Mouse (Mus musculus) adrenal gland, postnatal 14 days (tissue): ENCODE measurements around the gene Zbtb39. TPM values are rescaled to one million over a fixed set of nuclear protein-coding genes. Genes with fewer than 3 reads are reported as not detected.

Source experiments
- total RNA-seq: library from RNA; stranded (reverse); gene quantifications from 2 replicates; pipeline ENCODE4 v1.2.3, GENCODE M21; 2021

The Zbtb39 gene
- total RNA-seq, 1 experiment from 2014 or later: 11.6 TPM

Other genes starting within 250 kb of the Zbtb39 start
- gene Stac3, start 237.9 kb upstream of the Zbtb39 start, total RNA-seq: 1.7 and 2.7 TPM in 2 replicates
- gene Ndufa4l2, start 224.6 kb upstream of the Zbtb39 start, total RNA-seq: 53.5 and 55.7 TPM in 2 replicates
- gene Shmt2, start 217.1 kb upstream of the Zbtb39 start, total RNA-seq: 50.9 and 57.3 TPM in 2 replicates
- gene Nxph4, start 205.0 kb upstream of the Zbtb39 start, total RNA-seq: 7.4 and 8.0 TPM in 2 replicates
- 138 and 201 TPM in 2 replicates for gene Lrp1, start 118.4 kb upstream of the Zbtb39 start, total RNA-seq
- gene Stat6, start 96.6 kb upstream of the Zbtb39 start, total RNA-seq: 75.0 and 89.4 TPM in 2 replicates
- 9.2 and 9.4 TPM in 2 replicates for gene Nemp1, start 72.6 kb upstream of the Zbtb39 start, total RNA-seq
- 23.7 and 24.6 TPM in 2 replicates for gene Nab2, start 71.0 kb upstream of the Zbtb39 start, total RNA-seq
- 1.5 and 1.9 TPM in 2 replicates for gene Myo1a, start 34.4 kb upstream of the Zbtb39 start, total RNA-seq
- not detected in 2 replicates for gene Tac2, start 15.1 kb upstream of the Zbtb39 start, total RNA-seq
- gene Gpr182, start 12.2 kb downstream of the Zbtb39 start, total RNA-seq: 12.0 and 14.2 TPM in 2 replicates
- 0.94 and 1.9 TPM in 2 replicates for gene Rdh1, start 20.2 kb downstream of the Zbtb39 start, total RNA-seq
- gene Rdh16f1, start 20.2 kb downstream of the Zbtb39 start, total RNA-seq: 1.4 and 2.6 TPM in 2 replicates
- gene Rdh9, start 36.8 kb downstream of the Zbtb39 start, total RNA-seq: 1.5 and 21.4 TPM in 2 replicates
- gene Rdh16, start 61.6 kb downstream of the Zbtb39 start, total RNA-seq: 0.64 and 1.7 TPM in 2 replicates
- not detected in 2 replicates for gene Rdh19, start 110.4 kb downstream of the Zbtb39 start, total RNA-seq
- gene Rdh16f2, start 126.9 kb downstream of the Zbtb39 start, total RNA-seq: 1.4 TPM in 1 of 2 replicates, not detected in the other
- 3.9 and 81.0 TPM in 2 replicates for gene Rdh7, start 149.3 kb downstream of the Zbtb39 start, total RNA-seq
- 0.56 and 1.7 TPM in 2 replicates for gene Sdr9c7, start 159.0 kb downstream of the Zbtb39 start, total RNA-seq